Mouse (Mus musculus): ENCODE data around the gene Smyd5. TPM values are rescaled to one million over a fixed set of nuclear protein-coding genes. Genes with fewer than 3 reads are reported as not detected.

Smyd5 gene
- polyA plus RNA-seq, 1 experiment from 2014 or later, result 30.5 TPM

DNA sequence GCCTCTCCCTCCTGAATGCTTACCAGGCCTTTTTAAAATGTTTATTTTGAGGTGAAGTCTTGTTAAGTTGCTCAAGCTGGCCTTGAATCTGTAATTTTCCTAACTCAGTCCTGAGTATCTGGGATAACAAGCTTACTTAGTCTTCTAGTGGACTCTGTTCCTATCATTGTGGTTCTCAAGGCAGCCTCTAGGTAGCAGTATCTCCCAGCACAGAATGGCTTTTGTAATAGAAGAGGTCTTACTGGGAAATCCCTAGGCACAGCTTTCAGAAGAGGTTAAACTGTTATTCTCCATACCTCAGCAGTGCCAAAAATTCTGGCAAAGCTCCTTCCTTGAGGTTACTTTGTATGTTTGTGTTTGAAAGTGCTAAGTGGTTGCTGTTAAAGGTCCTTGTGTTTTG lies 33.6 kb downstream of the Smyd5 start:
- Histone ChIP-seq H3K27ac (replicated peaks in 1 of 2; ENCODE audit: control insufficient read depth in 1 of 2, insufficient read depth in 1 of 2, low read depth in 2 of 2, low read length in 2 of 2) (no peak overlapping the region), H3K9me3 (ENCODE audit: control insufficient read depth, low read length) (no peaks in the 10 kb centered on the region), H3K27me3 (ENCODE audit: control insufficient read depth, insufficient read depth, low read length) (no peaks in the 10 kb centered on the region), H3K9ac (ENCODE audit: low read length) (no peak overlapping the region), H3K4me3 (ENCODE audit: control insufficient read depth in 1 of 2, insufficient read depth in 1 of 2, low read depth in 1 of 2, low read length in 2 of 2) (no peak overlapping the region), H3K4me2 (ENCODE audit: low read length) (no peak overlapping the region), H3K36me3 (ENCODE audit: control insufficient read depth, insufficient read depth, low read length) (peaks cover 93% of the 10 kb centered on the region), H3K4me1 (ENCODE audit: control insufficient read depth in 2 of 2, insufficient read depth in 2 of 2, low read length in 2 of 2) (no peaks in the 10 kb centered on the region)
- ATAC-seq (ENCODE audit: insufficient number of reproducible peaks, insufficient read depth, low FRiP score, low read depth), result no peak

DNA sequence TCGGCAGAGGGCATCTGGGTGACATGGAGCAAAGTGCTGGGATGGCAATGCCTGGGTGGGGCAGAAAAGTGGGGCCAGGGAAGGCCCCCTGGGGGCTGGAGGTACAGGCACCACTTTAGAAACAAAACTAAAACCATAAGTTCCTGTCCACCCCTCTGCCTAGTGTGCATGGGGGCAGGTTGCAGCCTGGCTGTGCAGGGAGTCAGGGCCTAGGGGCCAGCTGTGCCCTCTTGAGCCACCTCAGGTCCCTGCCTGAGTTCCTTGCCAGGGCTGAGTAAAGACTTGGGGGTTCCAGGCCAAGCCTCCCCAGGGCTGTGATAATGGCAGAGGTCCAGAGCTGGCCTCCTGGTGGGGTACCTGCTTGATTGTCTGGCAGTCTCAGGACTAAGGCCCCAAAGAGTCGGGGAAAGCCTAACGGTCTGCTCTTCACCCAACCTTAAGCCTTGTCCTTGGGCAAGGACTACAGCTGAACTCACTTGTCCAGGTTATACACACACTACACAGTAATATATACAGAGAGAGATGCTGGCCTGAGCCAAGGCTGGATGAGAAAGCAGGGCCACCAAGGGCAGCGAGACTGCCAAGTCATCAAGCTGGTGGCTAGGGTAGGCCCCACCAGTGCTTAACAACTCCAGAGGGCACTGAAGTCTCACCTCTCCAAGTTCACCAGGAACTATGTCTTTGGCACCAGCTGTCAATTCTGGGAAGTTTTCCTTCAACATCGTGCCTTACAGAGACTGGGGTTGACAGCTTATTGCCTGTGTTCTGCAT lies 38.1 kb downstream of the Smyd5 start:
- H3K9ac ChIP-seq (ENCODE audit: low read length), result no peak overlapping the region
- no peaks in the 10 kb centered on the region for H3K4me1 ChIP-seq (ENCODE audit: control insufficient read depth in 2 of 2, insufficient read depth in 2 of 2, low read length in 2 of 2)
- peaks cover 48% of the 10 kb centered on the region for H3K36me3 ChIP-seq (ENCODE audit: control insufficient read depth, insufficient read depth, low read length)
- no peak for ATAC-seq (ENCODE audit: insufficient number of reproducible peaks, insufficient read depth, low FRiP score, low read depth)
- WGBS, result 70% methylated on average over 5 of the region's 5 CpGs
- H3K9me3 ChIP-seq (ENCODE audit: control insufficient read depth, low read length), result no peaks in the 10 kb centered on the region
- H3K4me2 ChIP-seq (ENCODE audit: low read length), result no peak overlapping the region
- H3K27me3 ChIP-seq (ENCODE audit: control insufficient read depth, insufficient read depth, low read length), result no peaks in the 10 kb centered on the region
- H3K27ac ChIP-seq (replicated peaks in 1 of 2; ENCODE audit: control insufficient read depth in 1 of 2, insufficient read depth in 1 of 2, low read depth in 2 of 2, low read length in 2 of 2), result no peak overlapping the region
- H3K4me3 ChIP-seq (ENCODE audit: control insufficient read depth in 1 of 2, insufficient read depth in 1 of 2, low read depth in 1 of 2, low read length in 2 of 2), result no peak overlapping the region

DNA sequence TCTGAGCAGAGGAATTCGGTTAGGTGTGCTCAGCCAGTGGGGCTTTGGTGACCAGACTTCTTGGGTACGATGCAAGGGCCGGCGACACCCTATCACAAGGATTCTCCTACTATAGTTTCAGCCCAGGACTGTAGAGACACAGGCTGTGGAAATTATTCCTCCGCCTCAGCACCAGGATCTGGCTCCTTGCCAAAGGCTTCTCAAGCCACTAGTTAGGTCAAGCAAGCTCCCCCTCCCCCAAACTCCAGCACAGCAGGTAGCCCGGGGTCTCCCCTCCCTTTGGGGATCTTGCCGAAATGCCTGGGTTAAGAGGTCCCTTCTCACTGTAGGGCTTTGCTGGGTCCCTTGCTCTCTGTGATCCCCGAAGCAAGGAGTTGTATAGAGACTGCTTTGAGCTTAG lies 40.2 kb downstream of the Smyd5 start:
- Histone ChIP-seq H3K27ac (replicated peaks in 1 of 2; ENCODE audit: control insufficient read depth in 1 of 2, insufficient read depth in 1 of 2, low read depth in 2 of 2, low read length in 2 of 2) (no peak overlapping the region), H3K36me3 (ENCODE audit: control insufficient read depth, insufficient read depth, low read length) (peaks cover 27% of the 10 kb centered on the region), H3K9ac (ENCODE audit: low read length) (no peak overlapping the region), H3K9me3 (ENCODE audit: control insufficient read depth, low read length) (no peaks in the 10 kb centered on the region), H3K4me2 (ENCODE audit: low read length) (no peak overlapping the region), H3K27me3 (ENCODE audit: control insufficient read depth, insufficient read depth, low read length) (peaks cover 7% of the 10 kb centered on the region; the same call in 1 of the 2 replicates), H3K4me3 (ENCODE audit: control insufficient read depth in 1 of 2, insufficient read depth in 1 of 2, low read depth in 1 of 2, low read length in 2 of 2) (no peak overlapping the region), H3K4me1 (ENCODE audit: control insufficient read depth in 2 of 2, insufficient read depth in 2 of 2, low read length in 2 of 2) (no peaks in the 10 kb centered on the region)
- 41% methylated on average over 8 of the region's 8 CpGs for WGBS
- ATAC-seq (ENCODE audit: insufficient number of reproducible peaks, insufficient read depth, low FRiP score, low read depth), result no peak

DNA sequence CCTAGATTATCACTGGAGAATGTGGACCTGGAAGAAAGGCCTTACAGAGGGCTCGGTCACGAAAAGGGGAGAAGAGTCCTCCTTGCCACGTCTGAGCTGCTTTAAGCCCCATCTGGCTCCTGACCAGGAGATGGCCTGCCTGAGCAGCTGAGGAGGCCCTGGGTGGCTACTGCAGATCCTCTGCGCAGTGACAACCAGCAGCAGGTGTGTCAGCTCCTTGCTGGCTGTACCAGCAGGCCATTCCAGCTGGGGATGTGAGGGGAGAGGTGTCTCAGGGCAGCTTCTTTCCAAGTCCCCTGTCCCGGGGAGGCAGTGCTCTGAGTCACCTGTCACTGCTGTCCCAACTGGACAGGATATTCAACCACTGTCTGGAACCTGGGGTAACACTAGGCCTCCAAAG lies 40.8 kb downstream of the Smyd5 start:
- Histone ChIP-seq H3K36me3 (ENCODE audit: control insufficient read depth, insufficient read depth, low read length) (peaks cover 21% of the 10 kb centered on the region), H3K27ac (replicated peaks in 1 of 2; ENCODE audit: control insufficient read depth in 1 of 2, insufficient read depth in 1 of 2, low read depth in 2 of 2, low read length in 2 of 2) (no peak overlapping the region), H3K9ac (ENCODE audit: low read length) (no peak overlapping the region), H3K4me3 (ENCODE audit: control insufficient read depth in 1 of 2, insufficient read depth in 1 of 2, low read depth in 1 of 2, low read length in 2 of 2) (no peak overlapping the region), H3K9me3 (ENCODE audit: control insufficient read depth, low read length) (no peaks in the 10 kb centered on the region), H3K27me3 (ENCODE audit: control insufficient read depth, insufficient read depth, low read length) (peaks cover 9% of the 10 kb centered on the region), H3K4me1 (ENCODE audit: control insufficient read depth in 2 of 2, insufficient read depth in 2 of 2, low read length in 2 of 2) (no peaks in the 10 kb centered on the region), H3K4me2 (ENCODE audit: low read length) (no peak overlapping the region)
- no peak for ATAC-seq (ENCODE audit: insufficient number of reproducible peaks, insufficient read depth, low FRiP score, low read depth)
- 63% methylated on average over 5 of the region's 5 CpGs for WGBS

DNA sequence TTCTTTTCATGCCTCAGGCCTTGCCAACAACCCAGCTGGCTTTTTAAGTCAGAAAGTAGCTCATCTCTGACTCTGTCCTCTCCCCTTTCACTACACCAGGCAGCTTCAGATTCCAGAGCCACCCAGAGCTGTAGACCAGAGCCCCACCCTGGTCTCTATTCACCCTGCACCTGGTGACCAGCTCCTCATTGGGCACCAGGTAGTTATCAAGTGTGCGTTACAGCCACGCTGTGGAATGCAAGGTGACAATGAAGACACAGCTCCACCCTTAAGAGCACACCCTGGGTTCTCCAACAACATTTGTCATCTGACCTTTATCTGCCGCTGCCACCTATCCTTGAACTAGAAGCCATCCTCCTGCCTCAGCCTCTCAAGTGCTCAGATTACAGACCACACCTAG lies 43.8 kb downstream of the Smyd5 start:
- 71% methylated on average over 3 of the region's 3 CpGs for WGBS
- H3K27ac ChIP-seq (replicated peaks in 1 of 2; ENCODE audit: control insufficient read depth in 1 of 2, insufficient read depth in 1 of 2, low read depth in 2 of 2, low read length in 2 of 2), result no peak overlapping the region
- H3K4me2 ChIP-seq (ENCODE audit: low read length), result no peak overlapping the region
- H3K4me1 ChIP-seq (ENCODE audit: control insufficient read depth in 2 of 2, insufficient read depth in 2 of 2, low read length in 2 of 2), result no peaks in the 10 kb centered on the region
- H3K9ac ChIP-seq (ENCODE audit: low read length), result no peak overlapping the region
- H3K9me3 ChIP-seq (ENCODE audit: control insufficient read depth, low read length), result no peaks in the 10 kb centered on the region
- H3K36me3 ChIP-seq (ENCODE audit: control insufficient read depth, insufficient read depth, low read length), result no peaks in the 10 kb centered on the region
- H3K4me3 ChIP-seq (ENCODE audit: control insufficient read depth in 1 of 2, insufficient read depth in 1 of 2, low read depth in 1 of 2, low read length in 2 of 2), result no peak overlapping the region
- no peak for ATAC-seq (ENCODE audit: insufficient number of reproducible peaks, insufficient read depth, low FRiP score, low read depth)
- peaks cover 29% of the 10 kb centered on the region for H3K27me3 ChIP-seq (ENCODE audit: control insufficient read depth, insufficient read depth, low read length)

DNA sequence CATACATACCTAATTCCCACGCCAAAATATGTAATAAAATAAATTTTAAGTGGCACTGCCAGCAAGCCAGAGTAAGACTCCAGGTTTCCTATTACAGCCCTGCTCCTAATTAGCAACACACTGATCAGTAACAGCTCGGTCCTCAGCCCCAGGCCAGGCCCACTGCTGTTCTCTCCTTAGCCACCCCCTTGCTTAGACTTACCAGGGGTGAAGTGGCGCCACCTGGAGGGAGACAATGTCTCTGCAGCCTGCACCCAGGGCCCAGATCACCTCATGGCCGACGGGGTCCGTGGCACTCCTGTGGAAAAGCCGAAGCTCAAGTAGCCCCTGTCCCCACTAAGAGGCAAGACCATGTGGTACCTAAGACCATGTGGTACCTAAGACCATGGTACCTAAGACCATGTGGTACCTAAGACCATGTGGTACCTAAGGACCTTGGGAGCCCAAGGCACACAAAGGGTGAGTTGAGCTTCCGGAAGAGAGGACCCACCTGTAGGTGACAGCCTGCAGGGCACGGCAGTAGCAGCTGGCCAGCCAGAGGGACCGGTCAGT lies 45.7 kb downstream of the Smyd5 start:
- no peak for ATAC-seq (ENCODE audit: insufficient number of reproducible peaks, insufficient read depth, low FRiP score, low read depth)
- peaks cover 47% of the 10 kb centered on the region for H3K27me3 ChIP-seq (ENCODE audit: control insufficient read depth, insufficient read depth, low read length)
- WGBS, result 39% methylated on average over 10 of the region's 10 CpGs

DNA sequence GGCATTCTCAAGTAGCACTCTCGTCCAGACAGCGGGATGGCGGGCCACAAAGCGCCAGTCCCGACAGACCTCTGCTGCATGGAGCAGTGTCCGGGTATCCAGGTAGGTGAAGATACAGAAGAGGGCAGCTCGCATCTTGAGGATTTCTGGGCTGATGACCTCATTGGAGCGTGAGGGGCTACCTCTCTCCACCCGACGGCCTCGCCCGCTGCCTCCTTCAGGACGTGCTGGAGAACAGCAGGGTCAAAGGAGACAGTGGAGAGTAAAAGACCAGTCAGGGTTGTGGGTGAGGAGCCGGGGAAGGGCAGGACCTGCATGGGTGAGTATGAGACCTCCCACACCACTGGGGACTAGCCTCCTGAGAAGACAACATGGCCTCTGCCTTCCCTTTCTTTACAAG lies 46.6 kb downstream of the Smyd5 start:
- Histone ChIP-seq H3K4me3 (ENCODE audit: control insufficient read depth in 1 of 2, insufficient read depth in 1 of 2, low read depth in 1 of 2, low read length in 2 of 2) (no peak overlapping the region), H3K27me3 (ENCODE audit: control insufficient read depth, insufficient read depth, low read length) (peaks cover 56% of the 10 kb centered on the region), H3K36me3 (ENCODE audit: control insufficient read depth, insufficient read depth, low read length) (no peaks in the 10 kb centered on the region), H3K4me2 (ENCODE audit: low read length) (no peak overlapping the region), H3K9me3 (ENCODE audit: control insufficient read depth, low read length) (0 out of 2 replicates have a peak, but pooled peaks cover 8% of the 10 kb centered on the region), H3K4me1 (ENCODE audit: control insufficient read depth in 2 of 2, insufficient read depth in 2 of 2, low read length in 2 of 2) (no peaks in the 10 kb centered on the region), H3K27ac (replicated peaks in 1 of 2; ENCODE audit: control insufficient read depth in 1 of 2, insufficient read depth in 1 of 2, low read depth in 2 of 2, low read length in 2 of 2) (no peak overlapping the region), H3K9ac (ENCODE audit: low read length) (no peak overlapping the region)
- ATAC-seq (ENCODE audit: insufficient number of reproducible peaks, insufficient read depth, low FRiP score, low read depth), result no peak
- WGBS, result 29% methylated on average over 14 of the region's 14 CpGs

More for the DNA sequence above, 45.7 kb downstream of the Smyd5 start:
- Histone ChIP-seq H3K9ac (ENCODE audit: low read length) (no peak overlapping the region), H3K27ac (replicated peaks in 1 of 2; ENCODE audit: control insufficient read depth in 1 of 2, insufficient read depth in 1 of 2, low read depth in 2 of 2, low read length in 2 of 2) (no peak overlapping the region), H3K36me3 (ENCODE audit: control insufficient read depth, insufficient read depth, low read length) (no peaks in the 10 kb centered on the region), H3K4me2 (ENCODE audit: low read length) (no peak overlapping the region), H3K4me1 (ENCODE audit: control insufficient read depth in 2 of 2, insufficient read depth in 2 of 2, low read length in 2 of 2) (no peaks in the 10 kb centered on the region), H3K4me3 (ENCODE audit: control insufficient read depth in 1 of 2, insufficient read depth in 1 of 2, low read depth in 1 of 2, low read length in 2 of 2) (no peak overlapping the region), H3K9me3 (ENCODE audit: control insufficient read depth, low read length) (0 out of 2 replicates have a peak, but pooled peaks cover 8% of the 10 kb centered on the region)

Measured in heart, embryonic 14.5 days (tissue).